Mouse (Mus musculus): Measurements from ENCODE around the gene Fam69b.

DNA sequence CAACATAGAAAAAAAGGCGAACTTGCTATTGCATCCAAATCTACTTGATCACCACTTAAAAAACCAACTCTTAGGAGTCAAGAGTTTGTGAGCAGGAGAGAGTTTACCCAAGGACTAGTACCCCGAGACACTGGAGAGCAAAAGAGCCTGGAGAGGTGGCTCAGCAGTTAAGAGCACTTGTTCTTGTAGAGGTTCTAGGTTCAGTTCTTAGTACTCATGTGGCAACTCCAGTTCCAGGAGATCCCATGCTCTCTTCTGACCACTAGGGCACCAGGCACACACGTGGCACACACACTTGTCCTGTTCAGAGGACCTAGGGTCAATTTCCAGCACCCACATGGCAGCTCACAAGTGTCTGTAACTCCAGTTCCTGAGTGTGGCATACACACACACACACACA, 2.2 kb upstream of the Fam69b start:
- no peak for TF ChIP-seq EP300 (IDR thresholded peaks at IDR 0.05; ENCODE audit: low read depth)
- TF ChIP-seq CTCF (IDR thresholded peaks at IDR 0.05; ENCODE audit: low read depth): no peak
